Mouse (Mus musculus) adrenal gland, postnatal 4 days (tissue): ENCODE data around the gene Trim16. TPM values are rescaled to one million over a fixed set of nuclear protein-coding genes. Genes with fewer than 3 reads are reported as not detected.

Experiments used
- DNase-seq, 2 experiments: peaks; one replicate each; pipeline ENCODE4 v3.0.0; 2021 to 2022; ENCODE audit warnings: low spot score in 2 of 2, mixed read lengths in 2 of 2
- total RNA-seq, 2 experiments: library from RNA; stranded (reverse); gene quantifications; 2 replicates each; pipeline ENCODE4 v1.2.3; 2021

Trim16 gene
- total RNA-seq, 2 experiments from 2014 or later = 9.9 to 11.7 TPM

DNA sequence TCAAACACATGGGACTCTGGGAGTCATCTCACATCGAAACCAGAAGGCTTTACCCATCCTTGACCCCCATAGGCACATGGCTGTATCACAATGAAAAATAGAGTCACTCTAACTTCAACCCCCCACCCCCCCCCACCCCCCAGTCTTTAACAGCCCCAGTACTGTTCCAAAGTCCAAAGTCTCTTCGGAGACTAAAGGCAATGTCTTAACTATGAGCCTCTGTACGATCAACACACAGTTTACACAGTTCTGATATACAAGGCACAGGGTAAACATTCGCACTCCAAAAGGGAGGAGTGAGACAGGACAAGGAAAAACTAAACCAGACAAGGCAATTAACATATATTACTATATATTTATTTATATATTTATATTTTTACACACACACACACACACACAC lies 7.1 kb downstream of the Trim16 start:
- DNase-seq = no peak

DNA sequence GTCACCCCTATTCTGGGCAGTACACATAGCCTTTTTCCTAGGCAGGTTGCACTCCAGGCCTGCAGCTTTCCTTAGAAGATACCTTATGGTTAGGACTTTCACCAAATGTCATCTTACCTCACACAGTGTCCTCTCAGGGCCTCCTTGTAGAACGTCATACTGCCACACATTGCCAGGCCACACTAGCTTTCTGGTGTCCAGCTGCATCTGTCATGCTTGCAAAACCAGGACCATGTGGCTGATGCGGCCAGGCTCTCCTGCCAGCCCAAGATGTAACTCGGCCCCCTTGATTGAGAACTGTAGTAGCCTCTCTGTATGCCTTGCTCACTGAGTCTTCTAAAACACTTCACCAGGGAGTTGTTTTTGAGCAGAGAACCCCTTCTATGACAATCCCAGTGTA lies 7.9 kb downstream of the Trim16 start:
- DNase-seq = no peak

DNA sequence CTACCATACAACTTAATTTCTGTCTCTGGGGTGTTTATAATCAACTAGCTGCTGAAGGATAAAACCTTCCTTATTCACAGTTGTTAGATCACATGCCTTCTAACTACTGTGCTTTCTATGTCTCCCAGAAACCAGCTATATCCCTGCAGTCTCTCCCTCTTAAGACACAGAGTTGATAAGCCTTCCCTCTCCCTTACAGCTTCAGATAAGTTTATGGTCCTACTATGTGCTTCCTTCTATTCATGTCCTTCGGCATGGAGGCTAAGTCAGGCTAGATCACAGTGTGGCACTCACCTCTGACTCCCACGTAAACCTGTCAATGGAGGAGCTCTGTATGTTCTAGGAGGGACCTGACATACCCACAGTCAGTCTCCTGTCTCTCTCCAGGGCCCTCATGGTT lies 10.4 kb downstream of the Trim16 start:
- no peak for DNase-seq

DNA sequence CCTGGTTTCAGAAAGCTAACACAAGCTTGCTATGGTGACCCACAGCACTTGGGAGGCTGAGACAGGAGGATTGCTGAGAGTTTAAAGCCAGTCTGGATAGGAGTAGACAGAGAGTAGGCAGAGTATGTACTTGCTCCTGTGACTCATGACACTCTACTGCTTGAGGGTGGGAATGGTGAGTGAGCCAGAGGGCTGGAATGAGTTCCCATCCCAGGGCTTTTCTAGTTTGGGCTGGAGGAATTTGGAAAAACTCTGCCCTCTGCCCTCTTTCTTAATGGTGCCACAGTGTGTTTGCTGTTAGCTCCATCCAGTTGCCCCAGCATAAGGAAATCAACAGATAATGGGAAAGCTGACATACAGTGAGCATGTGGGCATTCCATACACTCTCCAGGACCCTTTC lies 11.9 kb downstream of the Trim16 start:
- no peak for DNase-seq

DNA sequence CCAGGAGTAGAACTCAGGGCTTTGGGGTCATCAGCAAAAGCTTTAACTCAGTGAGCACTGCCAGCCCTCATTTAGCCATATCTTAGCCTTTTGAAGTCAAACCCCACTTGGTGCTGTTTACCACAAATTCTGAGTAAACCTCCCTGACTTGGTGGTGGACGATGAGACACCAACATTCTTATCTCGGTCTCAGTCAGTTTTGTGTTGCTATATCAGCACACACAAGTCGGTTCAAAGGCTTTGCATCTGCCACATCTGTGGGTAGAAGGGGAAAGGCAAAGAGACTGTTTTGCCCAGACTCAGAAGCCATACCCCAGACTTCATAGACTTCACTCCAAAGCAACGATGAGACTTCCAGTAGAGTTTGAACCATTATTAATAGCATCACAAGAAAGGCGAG lies 24.5 kb downstream of the Trim16 start:
- no peak for DNase-seq

DNA sequence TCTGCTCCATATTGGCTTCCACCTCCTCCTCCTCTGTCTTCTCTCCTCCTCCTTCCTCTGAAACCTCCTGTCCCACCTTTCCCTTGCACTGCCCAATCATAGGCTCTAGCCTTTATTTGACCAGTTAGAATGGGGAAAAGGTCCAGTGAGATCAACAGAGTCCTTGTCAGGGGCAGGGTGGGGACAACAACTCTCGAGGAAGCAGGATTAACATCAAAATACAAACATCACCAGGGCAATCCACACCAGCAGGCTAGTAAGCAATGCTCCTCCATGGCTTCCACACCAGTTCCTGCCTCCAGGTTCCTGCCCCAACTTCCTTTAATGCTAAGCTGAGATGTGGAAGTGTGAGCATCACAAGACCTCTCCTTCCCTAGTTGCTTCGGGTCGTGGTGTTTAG lies 25.7 kb downstream of the Trim16 start:
- no peak for DNase-seq

DNA sequence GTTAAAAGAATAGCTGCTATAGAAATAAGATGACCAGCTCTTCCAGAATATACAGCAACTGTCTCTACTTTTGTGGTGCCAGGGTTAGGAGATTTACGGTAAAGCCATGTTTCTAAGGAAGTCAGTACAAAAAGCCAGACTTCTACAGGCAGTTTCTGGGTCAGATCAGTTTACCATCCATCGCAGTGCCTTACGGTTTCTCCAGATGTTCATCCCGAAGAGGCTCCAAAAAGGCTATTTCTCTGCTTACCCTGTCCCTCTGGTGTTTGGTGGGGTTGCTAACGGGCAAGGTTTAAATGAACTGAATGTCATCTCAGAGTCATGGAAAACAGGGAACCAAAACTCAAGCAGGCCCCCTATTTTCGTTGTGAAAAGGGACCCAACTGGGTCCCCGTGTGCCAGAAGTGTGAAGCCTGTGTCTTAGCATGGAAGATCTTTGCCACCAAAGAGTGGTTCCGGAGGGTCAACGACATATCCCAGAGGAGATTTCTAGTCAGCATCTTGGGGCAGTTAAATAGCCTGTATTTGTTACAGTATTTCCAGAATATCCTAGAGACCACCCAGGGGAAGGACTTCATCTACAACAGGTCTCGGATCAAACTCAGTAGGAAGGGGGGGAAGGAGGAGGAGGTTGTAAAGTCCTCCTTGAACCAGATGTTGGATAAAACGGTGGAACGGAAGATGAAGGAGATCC lies 27.1 kb downstream of the Trim16 start, which contains the start of gene Fbxw10:
TSS of gene Fbxw10 (plus strand) at position 109 of the 694 bp plus-strand sequence.
- DNase-seq = no peak

DNA sequence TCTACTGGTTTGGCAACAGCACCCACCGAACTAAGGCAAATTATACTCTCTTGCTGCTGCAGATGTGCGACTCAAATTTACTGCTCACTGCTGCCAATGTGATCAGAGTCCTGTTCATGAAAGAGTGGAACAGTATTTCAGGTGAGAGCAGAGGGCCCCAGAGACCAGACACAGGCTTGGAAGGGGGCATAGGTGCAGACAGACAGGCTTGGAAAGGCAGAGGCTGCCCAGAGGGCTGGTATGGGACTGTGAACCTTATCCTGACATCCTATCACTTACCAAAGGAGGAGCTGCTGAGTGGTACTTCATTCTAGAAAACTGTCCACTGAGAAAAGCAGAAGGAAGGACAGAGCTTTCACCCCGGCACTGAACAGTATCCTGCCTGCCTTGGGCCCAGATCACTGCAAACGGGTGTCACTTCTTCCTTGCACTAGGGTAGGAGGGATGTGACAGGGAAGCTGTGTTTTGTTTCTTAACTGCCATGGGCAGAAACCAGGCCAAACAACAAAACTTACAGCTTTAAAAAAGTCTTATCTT lies 27.7 kb downstream of the Trim16 start:
- DNase-seq = no peak

DNA sequence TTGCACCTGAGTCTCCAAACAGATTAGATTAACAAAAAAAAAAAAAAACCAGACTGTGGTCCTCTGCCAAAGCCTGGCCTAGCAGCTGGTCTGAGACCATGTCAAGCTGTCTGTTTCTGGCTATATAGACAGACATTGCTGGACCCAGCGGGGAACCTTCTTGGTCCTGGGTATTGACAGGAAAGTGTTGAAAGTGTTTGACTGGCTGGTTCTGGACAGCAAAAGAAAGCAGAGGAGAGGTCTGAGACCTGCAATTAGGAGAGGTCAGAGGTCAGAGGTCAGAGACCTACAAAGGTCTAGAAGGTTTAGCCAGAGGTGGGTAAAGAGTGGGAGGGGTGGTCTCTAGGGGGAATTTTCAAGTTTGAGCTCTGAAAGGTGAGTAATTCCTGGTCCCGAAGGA lies 28.3 kb downstream of the Trim16 start:
- no peak for DNase-seq

DNA sequence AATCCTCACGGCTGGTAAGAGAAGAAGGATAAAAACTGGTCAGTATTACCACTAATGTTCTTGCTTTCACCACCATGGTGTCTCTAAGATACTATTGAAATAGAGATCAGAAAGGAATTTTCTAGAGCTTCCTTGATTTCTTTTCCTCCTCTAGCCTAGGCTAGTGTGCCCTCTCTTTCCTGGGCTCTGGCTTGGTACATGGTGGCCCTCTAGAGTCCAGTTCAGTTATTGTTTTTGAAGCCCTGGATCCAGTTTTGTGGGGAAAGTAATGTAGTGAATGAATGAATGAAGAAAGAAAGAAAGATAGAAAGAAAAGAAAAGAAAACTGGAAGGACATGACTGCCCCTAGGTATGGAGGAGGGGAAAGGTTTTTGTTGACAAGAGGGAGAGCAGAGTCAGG lies 31.2 kb downstream of the Trim16 start:
- DNase-seq = no peak

DNA sequence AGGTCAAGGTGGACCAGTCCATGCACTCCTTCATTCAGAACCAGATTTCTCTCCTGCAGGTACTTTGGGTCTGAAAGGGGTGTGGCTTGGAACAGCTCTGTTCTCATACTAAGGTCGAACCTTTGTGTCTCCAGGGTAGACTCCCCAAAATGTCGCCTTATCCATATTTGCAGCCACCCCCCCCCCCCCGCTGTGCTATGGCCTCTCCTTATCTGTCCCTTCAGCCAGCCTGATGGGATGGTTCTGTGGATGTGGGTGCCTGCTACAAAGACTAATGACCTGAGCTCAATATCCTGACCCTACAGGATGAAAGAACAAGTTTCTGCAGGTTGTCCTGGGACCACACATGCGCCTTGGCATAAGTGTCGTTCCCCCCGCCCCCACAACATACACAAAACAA lies 33.3 kb downstream of the Trim16 start:
- no peak for DNase-seq

DNA sequence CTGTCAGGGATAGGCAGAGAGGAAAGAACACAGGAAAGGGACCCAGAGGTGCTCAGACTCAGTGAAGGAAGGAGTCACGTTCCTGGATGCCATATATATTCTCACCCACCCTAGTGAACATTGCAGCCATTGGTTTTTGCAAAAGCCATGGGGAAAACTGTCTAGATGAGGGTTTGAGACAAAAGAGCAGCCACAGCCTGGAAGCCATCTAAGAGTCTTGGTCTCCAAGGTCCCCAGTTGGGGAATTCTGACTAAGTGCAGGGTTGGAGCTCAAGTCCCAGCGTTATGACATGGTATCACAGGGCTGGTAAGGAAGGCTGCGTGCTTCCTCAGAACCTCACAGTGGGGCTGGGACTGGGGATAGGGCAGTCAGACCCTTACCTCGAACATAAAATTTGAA lies 45.5 kb downstream of the Trim16 start:
- DNase-seq = no peak

DNA sequence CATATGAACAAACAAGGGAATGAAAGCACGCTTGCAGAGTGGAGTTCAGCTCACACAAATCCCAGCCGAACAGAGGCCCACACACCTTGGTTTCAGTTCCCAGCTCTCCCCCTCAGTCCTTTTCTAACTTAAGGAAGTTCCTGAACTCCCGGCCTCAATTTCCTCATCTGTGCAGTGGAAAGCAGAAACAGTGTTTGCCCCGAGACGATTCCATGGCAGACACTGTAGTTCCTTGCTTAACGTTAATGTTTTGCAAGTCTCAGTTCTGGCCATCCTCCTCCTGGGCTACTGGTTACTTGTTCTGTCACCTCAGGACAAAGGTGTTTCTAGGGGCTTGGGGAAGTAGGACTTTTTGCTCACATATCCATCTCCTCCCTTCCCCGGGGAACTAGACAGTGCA lies 46.7 kb downstream of the Trim16 start:
- no peak for DNase-seq

DNA sequence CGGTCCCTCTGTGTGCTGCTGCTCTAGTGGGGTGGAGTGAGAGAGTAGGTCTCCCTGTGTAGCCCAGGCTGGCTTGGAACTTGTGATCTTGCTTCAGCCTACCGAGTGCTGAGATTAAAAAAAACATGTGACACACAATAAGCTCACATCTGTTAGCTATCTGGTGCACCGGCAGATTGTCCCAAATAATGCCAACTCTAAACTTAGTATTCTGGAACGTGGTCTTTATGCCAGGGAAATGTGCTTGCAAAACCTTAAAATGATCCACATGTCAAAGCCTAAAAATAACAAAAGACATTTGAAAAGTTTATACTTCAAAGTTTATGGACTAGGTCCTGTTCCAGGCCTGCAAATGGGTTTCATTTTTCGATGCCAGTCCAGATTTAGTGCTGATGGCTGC lies 49.2 kb downstream of the Trim16 start:
- DNase-seq = no peak

DNA sequence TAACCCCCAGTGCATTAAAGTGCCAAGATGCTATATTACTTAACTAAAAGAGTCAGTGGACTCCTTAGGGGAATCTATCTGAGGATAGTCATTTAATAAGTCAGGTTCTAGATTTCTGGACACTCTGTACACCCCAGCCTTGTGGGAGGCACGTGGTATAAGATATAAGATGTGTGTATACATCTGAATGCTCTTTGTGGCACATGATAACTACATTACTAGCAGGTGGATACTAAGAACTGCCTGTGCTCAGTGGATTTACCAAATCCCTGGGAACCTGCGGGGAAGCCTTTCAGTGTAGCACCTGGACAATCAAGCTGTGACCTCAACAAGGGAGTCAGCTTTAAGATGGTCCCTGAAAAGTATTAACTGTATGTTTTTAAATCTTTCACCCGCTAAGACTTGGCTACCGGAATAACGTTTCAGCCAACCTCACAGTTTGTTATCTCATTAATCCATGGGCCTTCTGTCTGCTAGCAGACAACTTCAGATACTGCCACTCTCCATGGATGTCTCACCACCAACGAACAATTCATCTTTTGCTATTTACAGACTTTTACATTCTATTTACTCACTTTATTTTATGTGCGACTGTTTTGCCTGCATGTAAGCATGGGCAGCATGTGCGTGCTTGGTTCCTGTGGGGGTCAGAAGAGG lies 49.8 kb downstream of the Trim16 start:
- no peak for DNase-seq

DNA sequence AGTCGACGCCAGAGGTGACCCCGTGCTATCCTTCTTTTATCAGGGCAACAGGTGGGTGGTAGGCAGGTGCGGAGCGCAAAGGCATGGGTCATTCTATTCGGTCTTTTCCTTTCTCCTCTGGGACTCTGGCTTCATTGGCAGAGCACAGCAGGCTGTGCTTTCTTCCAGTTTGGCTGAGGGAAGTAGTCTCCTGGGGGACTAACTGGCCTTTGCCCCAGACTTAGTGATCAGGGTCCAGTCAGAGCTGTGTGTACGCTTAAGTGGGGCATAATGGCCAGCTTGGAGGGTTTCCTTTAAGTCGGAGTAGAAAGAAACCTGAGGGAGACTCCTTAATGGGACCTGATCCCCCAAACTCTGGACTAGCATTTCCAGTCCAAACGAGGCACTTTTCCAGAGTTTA lies 53.4 kb downstream of the Trim16 start:
- DNase-seq = no peak

DNA sequence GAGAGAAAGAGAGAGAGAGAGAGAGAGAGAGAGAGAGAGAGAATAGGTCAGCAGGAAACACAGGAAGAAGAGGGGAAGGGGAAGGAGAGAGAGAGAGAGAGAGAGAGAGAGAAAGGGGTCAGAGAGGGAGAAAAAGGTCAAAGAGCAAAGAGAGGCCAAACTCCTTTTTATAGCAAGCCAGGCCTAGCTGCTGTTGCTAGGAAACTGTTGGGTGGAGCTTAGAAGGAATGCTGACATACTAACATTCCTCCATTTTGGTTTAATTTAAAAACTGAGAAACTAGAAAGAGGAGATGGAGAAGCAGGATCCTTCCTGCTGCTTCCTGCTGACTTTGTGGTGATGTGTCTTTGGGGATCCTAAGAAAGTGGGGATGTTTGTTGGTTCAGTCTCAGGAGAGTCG lies 55.7 kb downstream of the Trim16 start:
- no peak for DNase-seq

DNA sequence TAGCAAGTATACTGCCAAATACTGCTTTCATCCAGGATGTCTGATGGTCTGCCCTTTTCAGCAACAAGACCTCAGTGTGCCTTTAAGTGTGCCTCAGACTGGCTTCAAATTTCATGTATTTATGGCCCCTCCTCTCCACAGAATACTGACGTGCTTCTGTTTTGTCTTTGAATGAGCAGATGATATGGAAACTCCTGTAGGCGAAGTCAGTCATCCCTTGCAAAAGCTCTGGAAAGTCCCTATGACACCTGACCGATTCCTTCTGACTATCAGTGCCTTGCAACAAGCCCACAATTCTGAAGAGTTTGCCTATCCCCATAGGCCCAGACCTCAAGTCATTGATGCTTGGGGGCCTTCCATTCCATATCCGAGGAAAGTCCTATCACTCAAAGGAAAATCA lies 56.4 kb downstream of the Trim16 start:
- no peak for DNase-seq

DNA sequence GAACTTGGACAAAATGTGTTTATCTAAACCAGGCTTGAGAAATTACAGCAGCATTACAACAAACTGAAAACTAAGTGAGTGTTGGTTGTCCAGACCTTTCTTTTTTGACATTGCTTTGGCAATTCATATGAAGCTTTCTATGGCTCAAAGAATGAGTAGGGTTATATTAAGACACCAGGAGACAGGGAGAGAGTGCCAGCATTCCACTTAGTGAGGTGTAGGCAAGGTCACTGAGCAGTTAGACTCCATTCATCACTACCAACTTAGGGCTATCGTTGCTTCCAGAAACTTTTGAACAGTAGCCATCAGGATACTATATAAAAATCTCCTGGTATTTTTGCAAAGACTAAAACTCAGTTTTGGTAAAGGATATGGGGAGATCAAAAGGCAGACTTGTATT lies 57.4 kb downstream of the Trim16 start:
- no peak for DNase-seq

DNA sequence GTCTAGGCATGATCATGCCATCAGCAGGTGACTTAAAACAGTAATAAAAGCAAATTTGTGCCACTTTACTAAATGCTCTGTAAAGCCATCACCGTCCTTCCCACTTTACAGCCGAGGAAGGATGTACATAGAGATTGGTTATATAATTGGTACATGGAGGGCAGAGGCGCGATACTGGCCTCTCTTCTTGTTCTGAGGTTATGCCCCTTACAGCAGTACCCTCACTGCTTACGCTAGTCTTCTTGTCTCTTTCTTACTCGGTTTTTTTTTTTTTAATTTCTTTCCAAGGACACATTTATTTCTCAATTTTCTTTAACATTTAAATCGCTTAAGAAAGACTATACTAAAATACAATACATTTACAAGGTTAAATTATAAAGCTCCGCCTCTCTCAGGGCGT lies 58.7 kb downstream of the Trim16 start:
- no peak for DNase-seq

DNA sequence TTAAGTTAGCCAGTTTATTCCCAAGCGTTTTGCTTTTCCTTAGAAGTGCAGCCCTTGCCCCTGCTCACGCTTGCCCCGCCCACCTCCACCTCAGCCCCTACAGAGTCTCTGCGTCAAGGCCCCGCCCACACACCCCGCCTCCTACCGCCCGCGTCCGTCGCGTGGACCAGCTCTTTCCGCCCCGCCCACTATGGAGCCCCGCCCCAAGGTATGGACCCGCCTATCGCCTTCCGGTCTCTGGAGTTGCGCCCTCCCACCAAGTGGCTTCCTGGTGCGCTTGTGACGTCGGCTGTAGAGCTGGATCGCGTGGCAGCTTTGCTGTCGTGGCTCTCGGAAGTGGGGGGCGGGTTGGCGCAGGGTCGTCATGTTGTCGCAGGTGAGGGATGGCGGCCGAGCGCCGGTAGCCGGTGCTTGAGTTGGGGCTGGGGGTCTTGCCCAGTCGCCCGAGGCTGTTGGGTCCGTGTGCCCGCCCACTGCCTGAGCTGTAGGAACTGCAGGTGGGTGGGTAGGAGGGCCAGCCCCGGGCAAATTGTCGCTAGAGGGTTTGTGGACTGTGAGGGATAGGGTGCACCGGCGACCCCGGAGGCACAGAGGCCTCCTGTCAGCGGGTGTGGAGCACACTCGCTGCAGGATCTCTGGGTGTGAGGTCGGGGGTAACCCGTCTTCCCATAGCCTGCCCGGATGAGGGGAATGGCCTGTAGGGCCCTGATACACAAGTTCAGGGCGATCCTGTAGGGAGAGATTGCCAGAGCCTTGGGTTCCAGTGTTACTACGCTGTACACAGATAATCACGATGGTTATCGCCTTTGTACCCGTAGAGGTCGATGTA lies 59.4 kb downstream of the Trim16 start, which contains the start of gene Tvp23b:
TSS of gene Tvp23b (plus strand) at position 236 of the 829 bp plus-strand sequence.
- peak; percentile 94 to 99 for DNase-seq

DNA sequence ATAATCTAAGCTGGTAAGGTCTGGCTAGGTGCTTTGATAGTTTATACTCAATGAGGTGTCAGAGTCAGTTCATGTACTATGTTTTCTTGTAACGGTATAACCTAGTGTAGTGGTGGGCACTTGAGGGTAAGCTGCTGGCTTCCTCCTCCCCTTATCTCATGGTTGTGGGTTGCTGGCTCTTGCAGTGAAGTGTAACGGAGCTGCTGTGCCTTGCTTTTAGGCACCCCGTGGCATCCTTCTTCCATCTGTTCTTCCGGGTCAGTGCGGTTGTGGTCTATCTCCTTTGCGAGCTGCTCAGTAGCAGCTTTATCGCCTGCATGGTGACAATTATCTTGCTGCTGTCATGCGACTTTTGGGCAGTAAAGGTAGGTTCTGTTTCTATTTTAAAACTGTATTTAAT lies 63.4 kb downstream of the Trim16 start:
- no peak for DNase-seq
